Mouse (Mus musculus): ENCODE results near the gene Irs2. TPM values are rescaled to one million over a fixed set of nuclear protein-coding genes. Genes with fewer than 3 reads are reported as not detected.

Gene Irs2
- polyA plus RNA-seq, 1 experiment from 2014 or later: 6.1 TPM

DNA sequence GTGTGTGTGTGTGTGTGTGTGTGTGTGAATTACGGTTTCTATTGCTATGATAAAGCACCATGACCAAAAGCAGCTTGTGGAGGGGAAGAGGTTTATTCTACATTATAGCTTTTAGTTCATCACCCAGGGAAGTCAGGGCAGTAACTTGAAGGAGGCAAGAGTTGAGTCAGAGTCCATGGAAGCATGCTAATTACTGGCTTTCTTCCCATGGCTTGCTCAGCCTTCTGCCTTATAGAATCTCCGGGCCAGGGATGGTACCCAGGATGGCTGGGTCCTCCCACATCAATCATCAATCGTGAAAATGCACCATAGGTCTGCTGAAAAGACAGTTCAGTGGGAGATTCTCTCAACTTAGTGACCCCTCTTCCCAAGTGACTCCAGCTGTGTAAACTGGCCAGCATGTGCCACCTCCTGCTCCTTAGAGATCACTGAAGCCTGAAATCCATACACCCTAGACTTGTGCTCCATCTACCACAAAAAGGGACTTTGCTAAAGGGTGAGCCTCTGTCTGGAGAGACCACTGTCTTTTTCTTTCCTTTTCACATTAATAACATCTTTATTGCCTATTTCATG lies 69.0 kb downstream of the Irs2 start:
- no peaks in the 10 kb centered on the region for H3K4me1 ChIP-seq (ENCODE audit: control insufficient read depth, insufficient read depth, low read length)
- H3K36me3 ChIP-seq (ENCODE audit: control insufficient read depth, insufficient read depth, low read length): no peaks in the 10 kb centered on the region
- no peak for ATAC-seq (ENCODE audit: low read depth)
- no peaks in the 10 kb centered on the region for H3K27me3 ChIP-seq (ENCODE audit: control insufficient read depth, insufficient read depth, low read length)
- no peak overlapping the region for H3K4me3 ChIP-seq (ENCODE audit: low read depth, low read length)
- H3K27ac ChIP-seq (ENCODE audit: low read depth, low read length): no peak overlapping the region
- H3K9ac ChIP-seq (replicated peaks; ENCODE audit: low read depth, low read length): no peak overlapping the region
- no peak overlapping the region for H3K4me2 ChIP-seq (ENCODE audit: low read depth, low read length)
- no peaks in the 10 kb centered on the region for H3K9me3 ChIP-seq (ENCODE audit: control insufficient read depth, low read length)
- 59% methylated on average over 3 of the region's 3 CpGs for WGBS

DNA sequence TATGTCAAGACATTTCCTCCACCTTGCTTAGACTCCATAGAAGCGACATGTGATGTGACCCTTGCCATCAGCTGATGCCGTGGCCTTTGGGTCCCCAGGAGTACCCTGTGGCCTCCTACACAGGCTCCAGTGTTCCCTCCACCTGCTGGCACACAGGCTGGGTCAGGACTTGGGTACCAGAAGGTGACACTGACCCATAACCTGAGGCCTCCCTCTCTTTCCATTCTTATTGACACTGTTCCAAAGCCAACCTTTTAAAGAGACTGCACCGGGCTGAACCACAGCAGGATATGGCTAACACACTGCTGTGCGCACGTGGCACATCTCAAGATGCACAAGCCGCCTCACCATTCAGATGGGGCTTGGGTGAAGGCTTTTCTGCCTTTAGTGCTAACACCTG lies 70.0 kb downstream of the Irs2 start:
- H3K36me3 ChIP-seq (ENCODE audit: control insufficient read depth, insufficient read depth, low read length): no peaks in the 10 kb centered on the region
- H3K27ac ChIP-seq (ENCODE audit: low read depth, low read length): no peak overlapping the region
- no peak overlapping the region for H3K9ac ChIP-seq (replicated peaks; ENCODE audit: low read depth, low read length)
- no peaks in the 10 kb centered on the region for H3K4me1 ChIP-seq (ENCODE audit: control insufficient read depth, insufficient read depth, low read length)
- H3K4me3 ChIP-seq (ENCODE audit: low read depth, low read length): no peak overlapping the region
- ATAC-seq (ENCODE audit: low read depth): no peak
- WGBS: 84% methylated on average over 6 of the region's 6 CpGs
- H3K9me3 ChIP-seq (ENCODE audit: control insufficient read depth, low read length): no peaks in the 10 kb centered on the region
- H3K27me3 ChIP-seq (ENCODE audit: control insufficient read depth, insufficient read depth, low read length): no peaks in the 10 kb centered on the region
- H3K4me2 ChIP-seq (ENCODE audit: low read depth, low read length): no peak overlapping the region

- no peaks in the 10 kb centered on the region for H3K4me1 ChIP-seq (ENCODE audit: control insufficient read depth, insufficient read depth, low read length)
- no peak overlapping the region for H3K9ac ChIP-seq (replicated peaks; ENCODE audit: low read depth, low read length)
- H3K27me3 ChIP-seq (ENCODE audit: control insufficient read depth, insufficient read depth, low read length): no peaks in the 10 kb centered on the region
- no peak overlapping the region for H3K4me2 ChIP-seq (ENCODE audit: low read depth, low read length)
- H3K4me3 ChIP-seq (ENCODE audit: low read depth, low read length): no peak overlapping the region
- no peaks in the 10 kb centered on the region for H3K9me3 ChIP-seq (ENCODE audit: control insufficient read depth, low read length)
- no peaks in the 10 kb centered on the region for H3K36me3 ChIP-seq (ENCODE audit: control insufficient read depth, insufficient read depth, low read length)
- H3K27ac ChIP-seq (ENCODE audit: low read depth, low read length): no peak overlapping the region
- WGBS: 75% methylated on average over 9 of the region's 9 CpGs
- ATAC-seq (ENCODE audit: low read depth): no peak
These were observed 71.6 kb downstream of the Irs2 start for GRCm38 (mm10) chr8:10936646-10937045.

- no peak for ATAC-seq (ENCODE audit: low read depth)
- H3K9ac ChIP-seq (replicated peaks; ENCODE audit: low read depth, low read length): no peak overlapping the region
- no peak overlapping the region for H3K4me2 ChIP-seq (ENCODE audit: low read depth, low read length)
- no peaks in the 10 kb centered on the region for H3K9me3 ChIP-seq (ENCODE audit: control insufficient read depth, low read length)
- WGBS: 83% methylated on average over 8 of the region's 8 CpGs
- no peaks in the 10 kb centered on the region for H3K4me1 ChIP-seq (ENCODE audit: control insufficient read depth, insufficient read depth, low read length)
- H3K27ac ChIP-seq (ENCODE audit: low read depth, low read length): no peak overlapping the region
- H3K4me3 ChIP-seq (ENCODE audit: low read depth, low read length): no peak overlapping the region
- H3K27me3 ChIP-seq (ENCODE audit: control insufficient read depth, insufficient read depth, low read length): no peaks in the 10 kb centered on the region
- no peaks in the 10 kb centered on the region for H3K36me3 ChIP-seq (ENCODE audit: control insufficient read depth, insufficient read depth, low read length)
These were observed 73.0 kb downstream of the Irs2 start for GRCm38 (mm10) chr8:10935231-10935630.
